Mouse (Mus musculus) heart, embryonic 12.5 days (tissue): ENCODE measurements around the gene Tlr9. TPM values are rescaled to one million over a fixed set of nuclear protein-coding genes. Genes with fewer than 3 reads are reported as not detected.

Experiments
- ATAC-seq: fragments of 200-750 bp; cut with Nextera tagmentation; 2 replicates; pipeline ENCODE4 v1.8.0; 2017; ENCODE audit warnings: moderate TSS enrichment, moderate library complexity; ENCODE audit not compliant: insufficient number of reproducible peaks, low FRiP score
- H3K27ac ChIP-seq: fragments of 300-500 bp; sonication (generic); 2 replicates; pipeline ENCODE4 v1.5.1; 2016; ENCODE audit warnings: mild to moderate bottlenecking, moderate library complexity; ENCODE audit not compliant: poor library complexity, severe bottlenecking
- H3K27me3 ChIP-seq: fragments of 300-500 bp; sonication (generic); replicated peaks from 2 replicates; pipeline ENCODE4 v1.6.1; 2016; ENCODE audit warnings: mild to moderate bottlenecking, moderate library complexity
- H3K36me3 ChIP-seq: fragments of 300-500 bp; sonication (generic); 2 replicates; pipeline ENCODE4 v1.6.1; 2016; ENCODE audit warnings: mild to moderate bottlenecking, moderate library complexity
- H3K4me1 ChIP-seq: fragments of 300-500 bp; sonication (generic); replicated peaks from 2 replicates; pipeline ENCODE4 v1.6.1; 2016; ENCODE audit warnings: mild to moderate bottlenecking
- H3K4me2 ChIP-seq: fragments of 300-500 bp; sonication (generic); 2 replicates; pipeline ENCODE4 v1.6.1; 2016; ENCODE audit warnings: mild to moderate bottlenecking, moderate library complexity
- H3K4me3 ChIP-seq: fragments of 300-500 bp; sonication (generic); 2 replicates; pipeline ENCODE4 v1.5.1; 2016; ENCODE audit warnings: mild to moderate bottlenecking
- H3K9ac ChIP-seq: fragments of 300-500 bp; sonication (generic); 2 replicates; pipeline ENCODE4 v1.6.1; 2016; ENCODE audit warnings: mild to moderate bottlenecking, moderate library complexity
- H3K9me3 ChIP-seq: fragments of 300-500 bp; sonication (generic); replicated peaks from 2 replicates; pipeline ENCODE4 v1.6.1; 2016; ENCODE audit warnings: mild to moderate bottlenecking, moderate library complexity
- WGBS: fragments of 180-500 bp; shearing (Covaris S2); methylation state at CpG from one replicate; pipeline ENCODE4 v1.1.7; 2016; 5-methylcytosine and 5-hydroxymethylcytosine counted together
- polyA plus RNA-seq: library from polyadenylated mRNA; unstranded; fragments of >200 nt; fragmentation: Nextera tagmentation; extraction: Ambion mirVana; gene quantifications from 2 replicates; pipeline ENCODE4 v1.2.1, GENCODE M21; 2016

Tlr9 gene
- polyA plus RNA-seq, 1 experiment from 2014 or later = not detected

DNA sequence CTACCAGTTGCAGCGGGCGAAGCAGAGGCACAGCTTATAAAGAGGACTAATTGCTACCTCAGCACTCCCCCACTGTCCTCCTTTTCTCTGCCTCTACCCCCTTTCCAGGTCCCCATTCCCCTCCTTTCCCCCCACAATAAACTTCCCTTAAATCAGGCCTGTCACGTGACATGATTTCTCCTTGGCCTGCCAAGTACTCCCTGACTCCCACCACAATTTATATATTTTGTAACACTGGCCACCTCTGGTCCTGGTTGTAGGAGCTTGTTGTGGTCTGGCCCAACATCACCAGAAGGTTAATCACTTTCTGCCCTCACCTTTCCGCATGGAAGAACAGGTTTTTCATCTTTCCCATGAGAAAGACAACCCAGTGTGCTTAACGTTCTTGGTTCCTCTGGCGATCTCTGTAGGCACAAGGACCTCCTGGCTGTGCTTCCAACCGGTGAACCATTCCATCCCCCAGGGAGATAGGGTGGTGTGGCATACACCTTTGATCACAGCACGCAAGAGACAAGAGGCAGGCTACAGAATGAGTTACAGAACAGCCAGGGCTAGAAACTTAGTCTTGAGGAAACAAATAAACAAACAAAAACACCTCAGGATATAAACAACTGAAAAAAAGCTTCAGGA is 1.4 kb upstream of the Tlr9 start:
- Histone ChIP-seq H3K9me3 (no peaks in the 10 kb centered on the region), H3K27me3 (peaks cover 24% of the 10 kb centered on the region), H3K4me2 (no peak overlapping the region), H3K27ac (no peak overlapping the region), H3K36me3 (peaks cover under 1% of the 10 kb centered on the region; the same call in 1 of the 2 replicates), H3K4me1 (peaks cover 5% of the 10 kb centered on the region; the same call in 1 of the 2 replicates), H3K4me3 (no peak overlapping the region), H3K9ac (no peak overlapping the region)
- WGBS = 72% methylated on average over 8 of the region's 8 CpGs
- no peak for ATAC-seq

DNA sequence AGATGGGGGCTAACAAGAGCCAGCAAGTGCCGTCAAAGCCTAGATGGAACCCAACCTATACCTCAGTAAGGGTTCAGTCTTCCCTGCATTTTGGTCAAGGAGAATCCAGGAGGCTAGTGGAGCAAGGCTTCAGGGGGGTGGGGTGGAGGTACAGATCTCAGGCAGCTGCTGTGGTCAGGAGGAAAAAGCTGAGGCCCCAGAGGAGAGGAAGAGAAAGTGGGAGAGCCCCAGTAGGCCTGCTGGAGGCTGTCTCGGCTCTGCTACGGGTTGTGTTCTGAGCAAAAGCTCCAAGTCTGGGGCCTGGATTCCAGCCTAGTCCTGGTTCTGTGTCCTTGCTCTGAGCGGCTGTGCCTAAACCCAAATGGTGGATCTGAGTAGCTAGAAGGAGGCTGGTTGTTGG is 596 bp downstream of the Tlr9 start:
- WGBS = 73% methylated on average over 4 of the region's 4 CpGs
- Histone ChIP-seq H3K27me3 (peaks cover 24% of the 10 kb centered on the region), H3K4me2 (no peak overlapping the region), H3K9ac (no peak overlapping the region), H3K4me3 (no peak overlapping the region), H3K27ac (no peak overlapping the region), H3K9me3 (no peaks in the 10 kb centered on the region), H3K36me3 (no peaks in the 10 kb centered on the region), H3K4me1 (peaks cover 17% of the 10 kb centered on the region)
- ATAC-seq = no peak

DNA sequence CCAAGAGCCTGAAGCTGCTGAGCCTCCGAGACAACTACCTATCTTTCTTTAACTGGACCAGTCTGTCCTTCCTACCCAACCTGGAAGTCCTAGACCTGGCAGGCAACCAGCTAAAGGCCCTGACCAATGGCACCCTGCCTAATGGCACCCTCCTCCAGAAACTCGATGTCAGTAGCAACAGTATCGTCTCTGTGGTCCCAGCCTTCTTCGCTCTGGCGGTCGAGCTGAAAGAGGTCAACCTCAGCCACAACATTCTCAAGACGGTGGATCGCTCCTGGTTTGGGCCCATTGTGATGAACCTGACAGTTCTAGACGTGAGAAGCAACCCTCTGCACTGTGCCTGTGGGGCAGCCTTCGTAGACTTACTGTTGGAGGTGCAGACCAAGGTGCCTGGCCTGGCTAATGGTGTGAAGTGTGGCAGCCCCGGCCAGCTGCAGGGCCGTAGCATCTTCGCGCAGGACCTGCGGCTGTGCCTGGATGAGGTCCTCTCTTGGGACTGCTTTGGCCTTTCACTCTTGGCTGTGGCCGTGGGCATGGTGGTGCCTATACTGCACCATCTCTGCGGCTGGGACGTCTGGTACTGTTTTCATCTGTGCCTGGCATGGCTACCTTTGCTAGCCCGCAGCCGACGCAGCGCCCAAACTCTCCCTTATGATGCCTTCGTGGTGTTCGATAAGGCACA is 3.2 kb downstream of the Tlr9 start:
- Histone ChIP-seq H3K27me3 (peaks cover 24% of the 10 kb centered on the region), H3K4me3 (peak overlapping the region; percentile 48), H3K9me3 (no peaks in the 10 kb centered on the region), H3K4me2 (peak overlapping the region; percentile 84), H3K4me1 (peaks cover 22% of the 10 kb centered on the region), H3K36me3 (no peaks in the 10 kb centered on the region), H3K9ac (peak overlapping the region; percentile 67), H3K27ac (no peak overlapping the region)
- ATAC-seq = no peak
- 55% methylated on average over 24 of the region's 24 CpGs for WGBS

DNA sequence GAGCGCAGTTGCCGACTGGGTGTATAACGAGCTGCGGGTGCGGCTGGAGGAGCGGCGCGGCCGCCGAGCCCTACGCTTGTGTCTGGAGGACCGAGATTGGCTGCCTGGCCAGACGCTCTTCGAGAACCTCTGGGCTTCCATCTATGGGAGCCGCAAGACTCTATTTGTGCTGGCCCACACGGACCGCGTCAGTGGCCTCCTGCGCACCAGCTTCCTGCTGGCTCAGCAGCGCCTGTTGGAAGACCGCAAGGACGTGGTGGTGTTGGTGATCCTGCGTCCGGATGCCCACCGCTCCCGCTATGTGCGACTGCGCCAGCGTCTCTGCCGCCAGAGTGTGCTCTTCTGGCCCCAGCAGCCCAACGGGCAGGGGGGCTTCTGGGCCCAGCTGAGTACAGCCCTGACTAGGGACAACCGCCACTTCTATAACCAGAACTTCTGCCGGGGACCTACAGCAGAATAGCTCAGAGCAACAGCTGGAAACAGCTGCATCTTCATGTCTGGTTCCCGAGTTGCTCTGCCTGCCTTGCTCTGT is 3.8 kb downstream of the Tlr9 start:
- Histone ChIP-seq H3K36me3 (no peaks in the 10 kb centered on the region), H3K4me2 (peak overlapping the region; percentile 84), H3K4me3 (peak overlapping the region; percentile 48), H3K4me1 (peaks cover 22% of the 10 kb centered on the region), H3K9ac (peak overlapping the region; percentile 67), H3K27me3 (peaks cover 24% of the 10 kb centered on the region), H3K27ac (no peak overlapping the region), H3K9me3 (no peaks in the 10 kb centered on the region)
- WGBS = 4% methylated on average over 34 of the region's 34 CpGs
- ATAC-seq = peak; percentile 31

DNA sequence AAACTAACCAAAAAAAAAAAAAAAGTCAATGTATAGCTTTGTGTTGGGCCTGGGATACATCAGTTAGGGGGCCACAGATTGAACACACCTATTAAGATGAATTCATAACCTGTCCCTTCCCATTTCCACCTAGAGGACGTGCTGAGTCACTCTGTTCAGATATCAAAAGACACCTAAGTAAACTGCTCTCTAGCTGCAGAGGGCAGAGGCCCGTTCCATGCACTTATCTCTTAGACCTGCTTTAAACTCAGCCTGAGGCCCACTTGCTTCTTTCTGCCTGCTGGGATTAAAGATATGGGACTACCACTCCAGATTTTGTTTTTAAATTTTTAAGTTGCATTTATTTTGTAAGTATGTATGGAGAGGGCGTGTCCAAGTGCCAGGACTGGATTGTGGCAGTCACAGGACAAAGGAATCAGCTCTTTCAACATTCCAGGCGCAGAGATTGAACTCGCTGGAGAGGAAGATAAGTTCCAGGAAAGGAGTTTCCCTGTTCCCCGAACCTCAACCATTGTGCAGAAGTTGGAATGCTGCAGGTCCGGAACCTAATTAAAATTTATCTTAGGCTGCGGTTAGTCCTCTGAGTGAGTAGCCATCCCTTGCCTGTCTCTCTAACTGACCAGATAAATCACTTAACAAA is 5.5 kb downstream of the Tlr9 start:
- Histone ChIP-seq H3K9me3 (no peaks in the 10 kb centered on the region), H3K4me2 (no peak overlapping the region), H3K36me3 (peaks cover 6% of the 10 kb centered on the region), H3K4me3 (no peak overlapping the region), H3K27ac (no peak overlapping the region), H3K9ac (no peak overlapping the region), H3K27me3 (peaks cover 24% of the 10 kb centered on the region), H3K4me1 (peaks cover 22% of the 10 kb centered on the region)
- 22% methylated on average over 8 of the region's 8 CpGs for WGBS
- ATAC-seq = no peak

- H3K4me1 ChIP-seq = peaks cover 29% of the 10 kb centered on the region
- H3K9ac ChIP-seq = no peak overlapping the region
- WGBS = 76% methylated on average over 9 of the region's 9 CpGs
- H3K27ac ChIP-seq = no peak overlapping the region
- no peak overlapping the region for H3K4me2 ChIP-seq
- no peak overlapping the region for H3K4me3 ChIP-seq
- peaks cover 29% of the 10 kb centered on the region for H3K36me3 ChIP-seq
- ATAC-seq = no peak
- no peaks in the 10 kb centered on the region for H3K9me3 ChIP-seq
- peaks cover 7% of the 10 kb centered on the region for H3K27me3 ChIP-seq
These were observed 7.8 kb downstream of the Tlr9 start for GRCm38 (mm10) chr9:106230051-106230733.

GRCm38 (mm10) chr9:106230734-106231106 is 8.3 kb downstream of the Tlr9 start:
- Histone ChIP-seq H3K4me2 (no peak overlapping the region), H3K9me3 (no peaks in the 10 kb centered on the region), H3K4me1 (peaks cover 31% of the 10 kb centered on the region), H3K36me3 (peaks cover 34% of the 10 kb centered on the region), H3K4me3 (no peak overlapping the region), H3K9ac (no peak overlapping the region), H3K27ac (no peak overlapping the region), H3K27me3 (peaks cover 1% of the 10 kb centered on the region)
- 47% methylated on average over 3 of the region's 3 CpGs for WGBS
- ATAC-seq = no peak

DNA sequence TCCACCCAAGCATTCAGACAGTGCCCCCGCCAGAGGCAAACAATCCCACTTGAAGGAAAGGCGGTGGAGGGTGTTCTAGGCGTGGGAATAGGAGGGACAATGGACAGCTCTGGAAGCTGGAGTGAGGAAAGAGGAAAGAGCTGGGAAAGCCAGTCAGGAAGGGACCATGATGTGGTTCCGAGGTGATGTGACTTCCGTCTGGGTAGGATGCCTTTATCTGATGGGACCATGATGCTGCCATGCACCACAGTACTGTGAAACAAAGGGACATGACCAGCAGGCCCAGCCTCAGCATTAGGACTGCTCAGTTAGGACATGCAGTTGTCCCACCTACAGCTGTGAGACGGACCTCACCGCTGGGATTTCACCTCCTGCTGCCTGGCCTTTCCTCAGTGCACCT is 8.8 kb downstream of the Tlr9 start:
- H3K36me3 ChIP-seq = peaks cover 38% of the 10 kb centered on the region
- peaks cover 26% of the 10 kb centered on the region for H3K4me1 ChIP-seq
- H3K4me2 ChIP-seq = no peak overlapping the region
- 68% methylated on average over 7 of the region's 7 CpGs for WGBS
- no peak overlapping the region for H3K27ac ChIP-seq
- H3K27me3 ChIP-seq = no peaks in the 10 kb centered on the region
- no peak overlapping the region for H3K9ac ChIP-seq
- ATAC-seq = no peak
- H3K4me3 ChIP-seq = no peak overlapping the region
- H3K9me3 ChIP-seq = no peaks in the 10 kb centered on the region

- 76% methylated on average over 4 of the region's 4 CpGs for WGBS
- ATAC-seq = no peak
- Histone ChIP-seq H3K4me1 (peaks cover 20% of the 10 kb centered on the region), H3K4me3 (no peak overlapping the region), H3K36me3 (peaks cover 44% of the 10 kb centered on the region), H3K4me2 (no peak overlapping the region), H3K9me3 (no peaks in the 10 kb centered on the region), H3K27me3 (no peaks in the 10 kb centered on the region), H3K27ac (no peak overlapping the region), H3K9ac (no peak overlapping the region)
These were observed 9.4 kb downstream of the Tlr9 start for GRCm38 (mm10) chr9:106231816-106232215.

DNA sequence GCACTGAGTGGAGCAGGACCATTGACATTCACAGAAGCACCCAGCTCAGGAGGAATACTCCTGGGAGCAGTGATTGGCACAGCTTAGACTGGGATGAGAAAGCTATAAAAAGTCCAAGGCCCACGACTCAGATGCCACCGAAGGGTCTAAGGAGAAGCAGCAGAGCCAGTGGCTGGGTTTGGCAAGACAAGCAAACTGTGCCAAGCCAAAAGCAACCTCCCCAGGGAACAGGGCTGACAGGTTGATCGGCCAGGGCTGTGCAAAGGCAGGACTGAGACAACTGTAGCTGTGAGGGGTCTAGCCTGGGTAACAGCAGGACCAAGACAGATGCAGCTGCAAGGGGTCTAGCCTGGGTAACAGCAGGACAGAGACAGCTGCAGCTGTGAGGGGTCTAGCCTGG is 10.6 kb downstream of the Tlr9 start:
- Histone ChIP-seq H3K4me1 (peaks cover 16% of the 10 kb centered on the region), H3K9me3 (no peaks in the 10 kb centered on the region), H3K9ac (no peak overlapping the region), H3K36me3 (peaks cover 55% of the 10 kb centered on the region), H3K4me3 (no peak overlapping the region), H3K27me3 (no peaks in the 10 kb centered on the region), H3K4me2 (no peak overlapping the region), H3K27ac (no peak overlapping the region)
- no peak for ATAC-seq
- WGBS = 86% methylated on average over 3 of the region's 3 CpGs

DNA sequence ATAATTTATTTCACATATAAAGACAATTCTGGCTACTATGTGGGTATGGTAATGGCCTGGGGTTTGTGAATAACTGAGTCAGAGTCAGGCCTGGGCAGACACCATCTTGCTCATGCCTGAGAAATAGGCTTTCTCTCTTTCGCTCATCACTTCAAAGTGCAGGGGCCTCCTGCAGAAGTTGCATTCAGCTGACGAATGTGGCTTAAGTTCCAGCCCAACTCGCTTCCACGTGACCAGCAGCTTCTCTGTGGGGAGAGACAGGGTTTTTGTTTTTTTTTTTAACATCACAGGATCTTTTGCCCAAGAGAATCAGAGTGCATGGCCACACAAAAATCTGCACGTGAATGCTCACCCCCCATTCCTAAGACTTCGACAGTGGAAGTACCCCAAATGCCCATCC is 11.6 kb downstream of the Tlr9 start:
- ATAC-seq = no peak
- Histone ChIP-seq H3K27me3 (no peaks in the 10 kb centered on the region), H3K9me3 (no peaks in the 10 kb centered on the region), H3K4me1 (peaks cover 10% of the 10 kb centered on the region), H3K36me3 (peaks cover 65% of the 10 kb centered on the region), H3K27ac (no peak overlapping the region), H3K4me2 (no peak overlapping the region), H3K4me3 (no peak overlapping the region), H3K9ac (no peak overlapping the region)
- 80% methylated on average over 6 of the region's 6 CpGs for WGBS
